Mouse (Mus musculus) lung, embryonic 16.5 days (tissue): ENCODE measurements at regions not wholly inside any gene's neighbourhood (a gene's known extent, or its start where the extent isn't known, plus 50 kb on each side); places are given as distances from the start of the nearest gene placed in this dataset.

Experiments used
- ATAC-seq: fragments of 200-750 bp; cut with Nextera tagmentation; 2 replicates; pipeline ENCODE4 v1.8.0; 2017; ENCODE audit warnings: low read depth, mild to moderate bottlenecking, moderate library complexity
- H3K27ac ChIP-seq: fragments of 300-500 bp; sonication (generic); 2 replicates; pipeline ENCODE4 v1.5.1; 2014; ENCODE audit warnings: mild to moderate bottlenecking, control low read depth, low read length
- H3K27me3 ChIP-seq: fragments of 300-500 bp; sonication (generic); 2 replicates; pipeline ENCODE4 v1.6.1; 2014; ENCODE audit warnings: low read depth, low read length, mixed read lengths; ENCODE audit not compliant: control insufficient read depth, insufficient read depth
- H3K36me3 ChIP-seq: fragments of 300-500 bp; sonication (generic); 2 replicates; pipeline ENCODE4 v1.6.1; 2014; ENCODE audit warnings: low read length; ENCODE audit not compliant: control insufficient read depth, insufficient read depth
- H3K4me1 ChIP-seq: fragments of 300-500 bp; sonication (generic); replicated peaks from 2 replicates; pipeline ENCODE4 v1.6.1; 2014; ENCODE audit warnings: low read length, mixed read lengths; ENCODE audit not compliant: control insufficient read depth, insufficient read depth
- H3K4me2 ChIP-seq: fragments of 300-500 bp; sonication (generic); 2 replicates; pipeline ENCODE4 v1.6.1; 2014; ENCODE audit warnings: low read depth, low read length, control low read depth
- H3K4me3 ChIP-seq: fragments of 300-500 bp; sonication (generic); 2 replicates; pipeline ENCODE4 v1.5.1; 2014; ENCODE audit warnings: mild to moderate bottlenecking, low read length, control low read depth
- H3K9ac ChIP-seq: fragments of 300-500 bp; sonication (generic); 2 replicates; pipeline ENCODE4 v1.6.1; 2014; ENCODE audit warnings: low read length, control low read depth
- H3K9me3 ChIP-seq: fragments of 300-500 bp; sonication (generic); 2 replicates; pipeline ENCODE4 v1.6.1; 2016; ENCODE audit warnings: low read length; ENCODE audit not compliant: control insufficient read depth
- WGBS: fragments of 180-500 bp; shearing (Covaris S2); extraction: QIAGEN DNeasy Blood & Tissue Kit; methylation state at CpG from one replicate; pipeline ENCODE4 v1.1.7; 2014; 5-methylcytosine and 5-hydroxymethylcytosine counted together

DNA sequence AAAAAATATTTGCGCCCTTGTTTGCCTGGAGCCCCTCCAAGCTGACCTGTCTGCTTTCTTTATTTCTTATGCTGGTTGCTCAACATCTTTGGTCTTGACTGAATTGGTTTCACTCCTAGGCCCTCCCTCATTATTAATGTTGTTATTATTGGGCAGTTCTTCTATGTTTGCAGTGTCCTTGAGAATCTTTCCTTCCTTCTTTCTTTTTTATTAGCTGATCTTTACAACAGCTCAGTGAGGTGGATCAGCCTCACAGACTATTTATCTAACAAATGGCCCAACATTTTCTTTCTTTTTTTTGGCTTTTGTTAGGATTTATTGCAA lies 117.9 kb upstream of the Slc30a5 start:
- Histone ChIP-seq H3K9ac (no peak overlapping the region), H3K36me3 (no peaks in the 10 kb centered on the region), H3K4me1 (peaks cover 13% of the 10 kb centered on the region; the same call in 1 of the 2 replicates), H3K27ac (peak overlapping the region; percentile 25; the same call in 1 of the 2 replicates), H3K4me2 (no peak overlapping the region), H3K4me3 (no peak overlapping the region), H3K9me3 (no peaks in the 10 kb centered on the region), H3K27me3 (no peaks in the 10 kb centered on the region)
- peak; percentile 48; the same call in 1 of the 2 replicates for ATAC-seq
- 50% methylated on average over 1 of the region's 1 CpGs for WGBS

DNA sequence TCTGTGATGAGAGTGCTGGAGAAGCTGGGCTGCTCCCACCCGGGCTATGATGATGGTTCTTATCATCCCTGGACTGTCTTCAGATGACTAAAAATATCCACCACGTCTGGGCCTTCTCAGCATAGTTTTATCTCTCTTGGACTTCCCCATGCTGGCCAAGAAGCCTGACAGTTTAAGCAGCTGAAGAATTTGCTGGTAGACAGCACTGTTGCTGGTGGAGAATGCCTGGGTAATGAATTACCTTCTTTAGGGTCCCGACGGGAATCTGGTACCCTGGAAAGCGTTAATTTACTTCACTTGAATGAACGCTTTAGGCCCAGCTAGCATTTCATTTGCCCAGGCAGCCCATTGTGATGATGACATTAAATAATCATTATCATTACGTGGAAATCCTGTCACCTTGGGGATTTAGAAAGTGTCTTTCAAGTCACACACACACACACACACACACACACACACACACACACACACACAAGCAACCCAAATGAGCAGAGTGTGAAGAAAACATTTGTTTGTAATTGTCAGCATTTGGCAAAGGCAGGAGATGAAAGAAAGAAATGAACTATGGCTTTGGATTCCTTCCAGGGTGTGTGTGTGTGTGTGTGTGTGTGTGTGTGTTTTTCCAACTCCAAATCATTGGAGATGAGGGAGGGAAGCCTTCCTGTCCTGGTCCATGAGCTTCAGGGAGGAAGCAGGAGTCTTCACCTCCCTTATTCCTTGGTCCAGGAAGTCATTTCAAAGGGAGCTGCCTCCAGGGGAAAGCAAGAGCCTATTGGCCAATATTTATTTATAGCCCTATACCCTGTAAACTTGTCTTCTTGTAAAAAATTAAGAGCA lies 117.3 kb upstream of the Slc30a5 start:
- Histone ChIP-seq H3K27ac (peak overlapping the region; percentile 44), H3K4me2 (no peak overlapping the region), H3K4me3 (no peak overlapping the region), H3K36me3 (no peaks in the 10 kb centered on the region), H3K27me3 (no peaks in the 10 kb centered on the region), H3K9ac (no peak overlapping the region), H3K9me3 (no peaks in the 10 kb centered on the region), H3K4me1 (peaks cover 13% of the 10 kb centered on the region; the same call in 1 of the 2 replicates)
- 26% methylated on average over 7 of the region's 7 CpGs for WGBS
- ATAC-seq: peak; percentile 80

DNA sequence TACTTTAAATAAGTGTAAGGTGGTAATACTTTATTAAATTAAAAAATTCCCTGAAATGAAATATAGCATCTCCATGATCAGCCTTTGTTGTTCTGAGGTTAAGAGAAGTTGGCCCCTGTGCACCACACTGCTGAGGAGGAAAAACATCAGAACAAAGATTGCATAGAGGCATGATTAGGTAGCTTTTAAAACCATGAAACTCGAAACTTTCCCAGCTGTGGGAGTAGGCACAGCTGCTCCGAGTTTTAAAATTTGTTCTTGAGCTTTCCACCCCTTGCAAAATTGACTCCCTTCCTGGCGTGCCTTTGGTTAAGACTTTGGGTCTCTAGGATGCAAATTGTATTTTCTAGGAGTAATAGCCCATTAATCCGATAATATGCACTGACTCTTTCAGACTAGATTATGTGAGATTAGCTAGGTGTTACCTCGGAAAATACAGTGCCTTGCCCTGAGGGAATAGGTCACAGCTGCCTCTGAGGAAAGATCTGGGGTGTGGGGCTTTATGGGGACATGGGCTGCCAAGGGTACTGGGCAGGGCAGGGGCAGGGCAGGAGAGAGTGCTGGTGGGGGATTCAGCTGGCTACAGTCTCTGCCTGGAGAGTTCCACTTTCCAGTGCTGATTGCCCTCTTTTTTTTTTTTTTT lies 110.1 kb upstream of the Slc30a5 start:
- no peaks in the 10 kb centered on the region for H3K27me3 ChIP-seq
- H3K36me3 ChIP-seq: no peaks in the 10 kb centered on the region
- H3K4me3 ChIP-seq: no peak overlapping the region
- H3K9ac ChIP-seq: no peak overlapping the region
- H3K4me1 ChIP-seq: no peaks in the 10 kb centered on the region
- WGBS: 59% methylated on average over 5 of the region's 5 CpGs
- no peak overlapping the region for H3K27ac ChIP-seq
- H3K9me3 ChIP-seq: no peaks in the 10 kb centered on the region
- H3K4me2 ChIP-seq: no peak overlapping the region
- no peak for ATAC-seq

DNA sequence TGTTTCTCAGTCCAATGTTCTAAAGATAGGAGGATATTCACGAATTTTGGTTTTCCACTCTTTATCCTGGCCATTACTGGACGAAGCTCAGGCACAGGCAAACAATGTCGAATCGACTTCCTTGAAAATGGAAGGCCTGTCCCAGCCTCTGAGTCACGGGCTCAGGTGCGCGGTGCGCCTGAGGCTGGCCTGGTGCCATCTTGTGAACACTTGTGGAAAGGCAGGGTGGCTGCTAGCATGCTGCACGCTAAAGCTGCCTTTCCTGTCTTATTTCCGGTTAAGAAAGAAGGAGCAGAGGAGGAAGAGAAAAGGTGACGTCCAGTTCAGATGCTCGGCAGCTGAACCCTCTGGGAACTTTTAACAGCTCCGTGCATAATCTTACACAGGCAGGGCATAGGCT lies 107.6 kb upstream of the Slc30a5 start:
- no peaks in the 10 kb centered on the region for H3K36me3 ChIP-seq
- H3K4me1 ChIP-seq: no peaks in the 10 kb centered on the region
- H3K4me3 ChIP-seq: no peak overlapping the region
- no peak for ATAC-seq
- no peak overlapping the region for H3K27ac ChIP-seq
- H3K9ac ChIP-seq: no peak overlapping the region
- H3K9me3 ChIP-seq: no peaks in the 10 kb centered on the region
- 67% methylated on average over 13 of the region's 13 CpGs for WGBS
- no peaks in the 10 kb centered on the region for H3K27me3 ChIP-seq
- H3K4me2 ChIP-seq: no peak overlapping the region

DNA sequence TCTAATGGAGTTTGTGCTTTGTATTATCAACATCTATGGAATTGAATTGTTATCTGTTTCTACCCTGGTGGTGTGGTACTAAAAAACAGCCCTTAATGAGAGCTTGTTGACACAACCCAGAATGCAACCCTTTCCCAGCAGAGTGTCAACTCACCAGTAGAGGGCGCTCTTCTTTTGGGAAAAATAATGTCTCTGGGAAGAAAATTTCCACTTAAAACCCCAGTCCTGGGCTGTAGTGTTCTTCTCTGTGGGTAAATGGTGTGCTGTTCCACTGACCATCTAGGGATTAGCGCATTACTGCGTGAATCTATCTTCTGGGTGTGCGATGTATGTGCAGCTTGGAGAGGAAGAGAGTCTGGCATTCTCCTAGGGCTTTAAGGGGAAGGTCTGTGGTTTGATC lies 106.5 kb upstream of the Slc30a5 start:
- H3K4me3 ChIP-seq: no peak overlapping the region
- 48% methylated on average over 4 of the region's 4 CpGs for WGBS
- peak; percentile 49; the same call in 1 of the 2 replicates for ATAC-seq

DNA sequence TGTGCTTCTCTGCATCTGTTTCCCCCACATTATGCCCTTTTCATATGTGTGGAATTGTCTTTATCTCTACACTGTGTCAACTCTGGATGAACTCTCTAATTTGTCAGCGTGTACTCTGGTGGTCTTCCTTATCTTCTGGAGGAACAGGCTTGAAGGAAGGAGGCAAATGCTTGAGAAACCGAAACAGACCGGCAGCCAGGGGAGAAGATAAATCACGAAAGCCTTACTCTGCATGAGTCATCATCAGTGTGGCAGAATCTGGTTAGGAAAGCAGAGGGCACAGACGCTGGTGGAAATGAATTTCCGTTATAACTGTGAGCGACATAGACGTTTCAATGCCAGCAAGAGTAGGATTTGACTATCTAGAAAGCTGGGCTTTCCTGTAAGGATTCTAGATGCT lies 100.0 kb upstream of the Slc30a5 start:
- no peaks in the 10 kb centered on the region for H3K27me3 ChIP-seq
- no peak for ATAC-seq
- no peak overlapping the region for H3K9ac ChIP-seq
- no peaks in the 10 kb centered on the region for H3K4me1 ChIP-seq
- 57% methylated on average over 8 of the region's 8 CpGs for WGBS
- no peak overlapping the region for H3K4me2 ChIP-seq
- no peak overlapping the region for H3K27ac ChIP-seq
- H3K4me3 ChIP-seq: no peak overlapping the region
- no peaks in the 10 kb centered on the region for H3K36me3 ChIP-seq
- no peaks in the 10 kb centered on the region for H3K9me3 ChIP-seq

More for the DNA sequence above, 106.5 kb upstream of the Slc30a5 start:
- Histone ChIP-seq H3K27me3 (no peaks in the 10 kb centered on the region), H3K4me1 (no peaks in the 10 kb centered on the region), H3K9ac (no peak overlapping the region), H3K4me2 (no peak overlapping the region), H3K9me3 (no peaks in the 10 kb centered on the region), H3K36me3 (no peaks in the 10 kb centered on the region), H3K27ac (no peak overlapping the region)

DNA sequence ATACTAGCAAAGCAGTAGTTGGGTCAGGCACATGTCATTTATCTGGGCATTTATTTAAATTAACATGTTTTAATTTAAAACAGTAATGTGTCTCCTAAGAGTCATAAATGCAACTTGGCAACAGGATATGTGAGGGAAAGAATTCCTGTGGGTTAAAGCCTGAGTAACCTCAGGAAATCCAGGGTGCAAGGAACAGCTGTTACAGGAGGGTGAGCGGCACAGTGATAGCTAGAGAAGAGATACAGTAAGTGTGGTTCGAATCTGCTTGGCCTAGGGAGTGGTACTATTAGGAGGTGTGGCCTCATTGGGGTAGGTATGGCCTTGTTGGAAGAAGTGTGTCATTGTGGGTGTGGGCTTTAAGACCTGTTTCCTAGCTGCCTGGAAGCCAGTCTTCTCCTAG lies 66.3 kb upstream of the Slc30a5 start:
- no peak overlapping the region for H3K4me2 ChIP-seq
- no peaks in the 10 kb centered on the region for H3K36me3 ChIP-seq
- no peak overlapping the region for H3K27ac ChIP-seq
- no peak overlapping the region for H3K4me3 ChIP-seq
- no peak for ATAC-seq
- H3K9ac ChIP-seq: no peak overlapping the region
- H3K9me3 ChIP-seq: no peaks in the 10 kb centered on the region
- H3K4me1 ChIP-seq: no peaks in the 10 kb centered on the region
- 70% methylated on average over 2 of the region's 2 CpGs for WGBS
- no peaks in the 10 kb centered on the region for H3K27me3 ChIP-seq

DNA sequence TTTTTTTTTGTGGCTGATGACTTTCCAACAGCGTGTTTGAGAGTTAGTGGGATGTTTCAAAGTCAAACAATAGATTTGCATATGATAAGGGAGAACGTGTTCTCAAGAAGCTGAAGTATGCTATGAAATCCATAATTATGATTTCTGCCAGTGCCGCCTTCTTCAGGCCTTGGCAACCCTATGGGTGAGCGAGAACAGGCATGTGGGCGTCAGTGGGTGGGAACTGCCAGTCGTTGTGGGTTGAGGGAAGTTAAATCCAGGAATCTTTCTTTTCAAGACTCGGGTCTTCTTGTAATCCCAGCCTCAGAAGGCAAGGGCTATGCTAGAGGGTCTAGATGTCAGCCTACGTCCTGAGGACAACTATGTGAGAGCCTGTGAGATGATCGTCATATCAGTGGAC lies 60.6 kb upstream of the Slc30a5 start:
- Histone ChIP-seq H3K9me3 (no peaks in the 10 kb centered on the region), H3K27ac (no peak overlapping the region), H3K4me1 (no peaks in the 10 kb centered on the region), H3K9ac (no peak overlapping the region), H3K27me3 (no peaks in the 10 kb centered on the region), H3K36me3 (no peaks in the 10 kb centered on the region), H3K4me3 (no peak overlapping the region), H3K4me2 (no peak overlapping the region)
- ATAC-seq: no peak
- 80% methylated on average over 9 of the region's 9 CpGs for WGBS

DNA sequence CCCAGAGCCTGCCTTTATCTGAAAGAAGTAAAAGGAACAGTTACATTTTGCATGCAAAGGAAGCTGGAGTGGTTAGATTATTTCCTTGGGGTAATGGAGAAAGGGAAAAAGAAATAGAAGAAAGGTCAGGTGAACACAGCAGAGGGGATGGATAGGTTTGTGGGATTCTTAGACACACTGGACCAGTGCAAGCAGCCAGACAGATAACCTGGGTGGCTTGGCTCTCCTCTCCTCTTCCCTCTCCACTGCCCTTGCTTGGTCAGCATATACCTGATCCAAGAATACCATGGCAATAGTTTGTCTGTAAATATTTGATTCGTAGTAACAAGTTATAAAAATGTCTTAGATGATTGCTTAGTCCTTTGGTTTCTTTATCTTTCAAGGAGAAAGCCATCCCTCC lies 59.9 kb upstream of the Slc30a5 start:
- Histone ChIP-seq H3K9ac (no peak overlapping the region), H3K4me2 (no peak overlapping the region), H3K4me3 (no peak overlapping the region), H3K36me3 (no peaks in the 10 kb centered on the region), H3K27me3 (no peaks in the 10 kb centered on the region), H3K4me1 (no peaks in the 10 kb centered on the region), H3K9me3 (no peaks in the 10 kb centered on the region), H3K27ac (no peak overlapping the region)
- no peak for ATAC-seq
- WGBS: 64% methylated on average over 1 of the region's 1 CpGs
